Mouse (Mus musculus) midbrain, postnatal 0 days (tissue): ENCODE results near the gene Klhl35. TPM values are rescaled to one million over a fixed set of nuclear protein-coding genes. Genes with fewer than 3 reads are reported as not detected.
A peak's percentile ranks its signal among the peaks of the same experiment; 100 is the strongest.

Experiments used
- ATAC-seq: fragments of 200-750 bp; cut with Nextera tagmentation; 2 replicates; pipeline ENCODE4 v1.8.0; 2017; ENCODE audit warnings: moderate number of reproducible peaks, mild to moderate bottlenecking, moderate TSS enrichment, moderate library complexity; ENCODE audit not compliant: low FRiP score
- DNase-seq: peaks from one replicate; pipeline ENCODE4 v3.0.0-alpha.2; 2015; ENCODE audit warnings: low spot score
- H3K27ac ChIP-seq: fragments of 300-500 bp; sonication (generic); 2 replicates; pipeline ENCODE4 v1.5.1; 2014; ENCODE audit warnings: low read depth, mild to moderate bottlenecking, low read length, mixed read lengths
- H3K27me3 ChIP-seq: fragments of 300-500 bp; sonication (generic); 2 replicates; pipeline ENCODE4 v1.6.1; 2014; ENCODE audit warnings: low read length, control low read depth, mixed read lengths; ENCODE audit not compliant: insufficient read depth
- H3K36me3 ChIP-seq: fragments of 300-500 bp; sonication (generic); 2 replicates; pipeline ENCODE4 v1.6.1; 2014; ENCODE audit warnings: low read length, control low read depth, mixed read lengths; ENCODE audit not compliant: insufficient read depth
- H3K4me1 ChIP-seq: fragments of 300-500 bp; sonication (generic); 2 replicates; pipeline ENCODE4 v1.6.1; 2014; ENCODE audit warnings: mild to moderate bottlenecking, control low read depth, antibody characterized with exemption, low read length, mixed read lengths; ENCODE audit not compliant: insufficient read depth
- H3K4me2 ChIP-seq: fragments of 300-500 bp; sonication (generic); 2 replicates; pipeline ENCODE4 v1.6.1; 2014; ENCODE audit warnings: low read depth, mild to moderate bottlenecking, low read length, mixed read lengths; ENCODE audit not compliant: poor library complexity, severe bottlenecking
- H3K4me3 ChIP-seq: fragments of 300-500 bp; sonication (generic); 2 replicates; pipeline ENCODE4 v1.5.1; 2014; ENCODE audit warnings: low read depth, mild to moderate bottlenecking, low read length, moderate library complexity
- H3K9ac ChIP-seq: fragments of 300-500 bp; sonication (generic); replicated peaks from 2 replicates; pipeline ENCODE4 v1.6.1; 2014; ENCODE audit warnings: mild to moderate bottlenecking, low read length, moderate library complexity, mixed read lengths; ENCODE audit not compliant: poor library complexity, severe bottlenecking
- H3K9me3 ChIP-seq: fragments of 300-500 bp; sonication (generic); 2 replicates; pipeline ENCODE4 v1.6.1; 2016; ENCODE audit warnings: low read length, control low read depth
- CTCF ChIP-seq: IDR thresholded peaks from 2 replicates; pipeline ENCODE4 v1.5.1; 2016; ENCODE audit warnings: antibody characterized with exemption, mild to moderate bottlenecking
- WGBS: fragments of 180-500 bp; shearing (Covaris S2); extraction: QIAGEN DNeasy Blood & Tissue Kit; methylation state at CpG from one replicate; pipeline ENCODE4 v1.1.7; 2014; 5-methylcytosine and 5-hydroxymethylcytosine counted together
- polyA plus RNA-seq: library from polyadenylated mRNA; unstranded; fragments of >200 nt; fragmentation: Nextera tagmentation; extraction: Ambion mirVana; gene quantifications from 2 replicates; pipeline ENCODE4 v1.2.1, GENCODE M21; 2015
- total RNA-seq: library from RNA; depleted of rRNA; stranded (reverse); fragments of >200 nt; gene quantifications from 2 replicates; pipeline ENCODE4 v1.2.3, GENCODE M21; 2014

The Klhl35 gene
- total and polyA plus RNA-seq, 2 experiments from 2014 or later: 2.4 to 3.9 TPM

- Histone ChIP-seq H3K27ac (no peak overlapping the region), H3K4me1 (peaks cover 7% of the 10 kb centered on the region), H3K9me3 (no peaks in the 10 kb centered on the region), H3K27me3 (no peaks in the 10 kb centered on the region; the same call in 1 of the 2 replicates), H3K36me3 (peaks cover 23% of the 10 kb centered on the region; the same call in 1 of the 2 replicates), H3K4me2 (no peak overlapping the region), H3K4me3 (no peak overlapping the region), H3K9ac (no peak overlapping the region)
- TF ChIP-seq CTCF: no peak
- ATAC-seq (no peak), DNase-seq (no peak)
- WGBS: 75% methylated on average over 1 of the region's 1 CpGs
These were observed 18.9 kb downstream of the Klhl35 start for GRCm38 (mm10) chr7:99484679-99485078.

DNA sequence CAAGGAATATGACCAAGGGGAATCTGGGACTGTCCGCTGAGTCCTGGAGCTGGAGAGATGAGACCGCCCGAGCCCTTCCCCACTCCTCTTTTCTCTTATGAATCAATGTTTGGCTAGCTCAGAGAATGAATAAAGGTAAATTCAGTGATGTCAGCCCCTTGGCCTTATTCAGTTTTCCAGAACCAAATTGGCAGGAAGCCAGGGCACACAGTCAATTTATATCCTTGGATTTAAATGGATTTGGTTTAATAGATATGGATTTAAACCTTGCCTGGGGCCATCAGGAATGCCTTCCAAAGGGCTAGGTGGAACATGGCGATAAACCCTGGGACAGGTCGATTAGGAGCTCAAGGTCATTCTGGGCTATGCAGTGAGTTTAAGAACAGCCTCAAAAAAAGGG lies 23.9 kb downstream of the Klhl35 start:
- Histone ChIP-seq H3K27me3 (no peaks in the 10 kb centered on the region; the same call in 1 of the 2 replicates), H3K27ac (no peak overlapping the region), H3K36me3 (no peaks in the 10 kb centered on the region), H3K4me2 (no peak overlapping the region), H3K9ac (no peak overlapping the region), H3K9me3 (no peaks in the 10 kb centered on the region), H3K4me1 (no peaks in the 10 kb centered on the region), H3K4me3 (no peak overlapping the region)
- TF ChIP-seq CTCF: no peak
- no peak for ATAC-seq
- no peak for DNase-seq
- WGBS: 65% methylated on average over 5 of the region's 5 CpGs

DNA sequence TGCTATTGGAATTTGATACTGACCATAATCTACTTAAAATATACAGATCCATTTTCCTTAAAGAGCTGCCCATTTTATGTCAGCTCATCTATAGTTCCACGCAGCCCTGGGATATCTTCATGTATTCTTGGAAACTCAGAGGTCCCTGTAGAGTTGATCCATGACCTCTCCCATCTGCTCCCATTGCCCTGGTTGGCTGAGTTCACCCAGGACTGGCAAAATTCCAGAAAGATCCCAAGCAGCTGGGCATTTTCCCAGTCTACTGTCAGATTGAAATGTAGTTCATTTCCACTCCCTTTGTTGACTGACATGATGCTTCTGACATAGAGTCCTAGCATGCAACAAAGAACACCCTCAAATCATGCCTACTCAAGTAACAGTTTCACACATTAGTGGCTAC lies 33.3 kb downstream of the Klhl35 start:
- no peak for TF ChIP-seq CTCF
- no peaks in the 10 kb centered on the region for H3K36me3 ChIP-seq
- no peaks in the 10 kb centered on the region for H3K27me3 ChIP-seq
- DNase-seq: peak; percentile 57
- H3K4me1 ChIP-seq: no peaks in the 10 kb centered on the region
- H3K27ac ChIP-seq: no peak overlapping the region
- ATAC-seq: no peak
- no peak overlapping the region for H3K9ac ChIP-seq
- H3K9me3 ChIP-seq: no peaks in the 10 kb centered on the region
- H3K4me2 ChIP-seq: no peak overlapping the region
- WGBS: 48% methylated on average over 1 of the region's 1 CpGs
- H3K4me3 ChIP-seq: no peak overlapping the region

DNA sequence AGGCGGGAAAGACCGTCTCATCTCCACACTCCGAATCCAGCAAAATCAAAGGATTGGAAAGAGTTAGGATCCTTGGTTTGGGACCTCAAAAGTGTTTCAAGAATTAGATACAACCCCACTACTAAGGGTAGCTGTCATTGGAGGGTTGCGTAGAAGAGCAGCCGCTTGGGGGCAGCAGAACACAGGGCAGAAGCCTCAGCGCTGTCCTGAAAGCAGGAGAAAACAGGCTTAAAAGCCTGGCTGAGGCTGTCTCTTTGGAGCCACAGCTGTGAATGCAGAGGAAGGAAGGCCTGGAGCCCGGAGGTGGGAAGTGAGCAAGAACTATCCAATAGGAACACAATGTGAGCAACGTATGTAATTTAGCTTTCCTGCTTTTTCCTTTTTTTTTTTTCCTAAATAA lies 34.4 kb downstream of the Klhl35 start:
- TF ChIP-seq CTCF: peak; percentile 96
- Histone ChIP-seq H3K36me3 (no peaks in the 10 kb centered on the region), H3K9me3 (no peaks in the 10 kb centered on the region), H3K9ac (no peak overlapping the region), H3K4me1 (no peaks in the 10 kb centered on the region), H3K4me2 (no peak overlapping the region), H3K27ac (no peak overlapping the region), H3K27me3 (no peaks in the 10 kb centered on the region), H3K4me3 (no peak overlapping the region)
- ATAC-seq (peak; percentile 70), DNase-seq (peak; percentile 91)
- WGBS: 5% methylated on average over 8 of the region's 8 CpGs

- H3K9me3 ChIP-seq: no peaks in the 10 kb centered on the region
- DNase-seq: no peak
- no peak overlapping the region for H3K4me2 ChIP-seq
- no peak overlapping the region for H3K4me3 ChIP-seq
- H3K4me1 ChIP-seq: no peaks in the 10 kb centered on the region
- no peaks in the 10 kb centered on the region for H3K36me3 ChIP-seq
- TF ChIP-seq CTCF: no peak
- H3K9ac ChIP-seq: no peak overlapping the region
- ATAC-seq: no peak
- H3K27me3 ChIP-seq: no peaks in the 10 kb centered on the region
- WGBS: 38% methylated on average over 5 of the region's 5 CpGs
- no peak overlapping the region for H3K27ac ChIP-seq
These were observed 34.9 kb downstream of the Klhl35 start for GRCm38 (mm10) chr7:99500655-99501054.

DNA sequence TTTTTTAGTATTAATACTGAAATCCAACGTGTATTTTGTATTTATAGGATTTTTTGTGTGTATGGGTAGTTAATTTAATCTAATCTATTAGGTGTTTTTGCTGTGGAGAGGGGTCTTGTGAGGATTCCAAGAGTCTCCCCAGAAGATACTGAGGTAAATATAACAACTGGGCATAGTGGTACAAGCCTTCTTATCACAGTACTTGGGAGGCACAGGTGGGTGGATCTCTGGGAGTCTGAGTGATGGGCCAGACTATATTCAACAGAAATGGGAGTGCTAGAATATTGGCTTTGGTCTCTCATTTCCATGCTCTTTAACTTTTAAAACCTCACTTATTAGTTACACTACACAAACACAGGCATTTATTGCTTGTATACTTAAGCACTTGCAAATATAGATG lies 35.3 kb downstream of the Klhl35 start:
- Histone ChIP-seq H3K4me1 (no peaks in the 10 kb centered on the region), H3K4me2 (no peak overlapping the region), H3K27me3 (no peaks in the 10 kb centered on the region), H3K36me3 (no peaks in the 10 kb centered on the region), H3K27ac (no peak overlapping the region), H3K9me3 (no peaks in the 10 kb centered on the region), H3K4me3 (no peak overlapping the region), H3K9ac (no peak overlapping the region)
- ATAC-seq (no peak), DNase-seq (no peak)
- 50% methylated on average over 1 of the region's 1 CpGs for WGBS
- TF ChIP-seq CTCF: no peak
